Mouse (Mus musculus) frontal cortex, adult 2 months (tissue): ENCODE measurements around the gene Rbmx. TPM values are rescaled to one million over a fixed set of nuclear protein-coding genes. Genes with fewer than 3 reads are reported as not detected.

Source experiments
- polyA plus RNA-seq: library from polyadenylated mRNA; depleted of rRNA; stranded (reverse); fragments of >200 nt; gene quantifications from 2 replicates; pipeline ENCODE4 v1.2.3, GENCODE M21; 2012; rRNA removed

The Rbmx gene
- polyA plus RNA-seq, 1 experiment: 100 TPM

Other genes starting within 250 kb of the Rbmx start
- not detected in 2 replicates for gene Cd40lg, start 180.9 kb downstream of the Rbmx start, polyA plus RNA-seq
- gene Arhgef6, start 54.3 kb downstream of the Rbmx start, polyA plus RNA-seq: 37.2 and 37.9 TPM in 2 replicates
- not detected in 2 replicates for gene Gm364, start 16.1 kb upstream of the Rbmx start, polyA plus RNA-seq
- gene Gpr101, start 110.7 kb upstream of the Rbmx start, polyA plus RNA-seq: 0.74 TPM in 2 replicates